Mouse (Mus musculus) brain, embryonic 14.5 days (tissue): ENCODE data around the gene Leo1.

Experiments
- CTCF ChIP-seq: fragments of 200-500 bp; IDR thresholded peaks from 2 replicates; pipeline ENCODE4 v1.5.1; 2012; ENCODE audit warnings: inconsistent platforms, mild to moderate bottlenecking, moderate library complexity, borderline replicate concordance; ENCODE audit not compliant: insufficient read depth, insufficient read length; ENCODE audit errors: extremely low read depth
- POLR2A ChIP-seq: fragments of 200-500 bp; IDR thresholded peaks from 2 replicates; pipeline ENCODE4 v1.6.1; 2012; ENCODE audit warnings: mild to moderate bottlenecking, inconsistent platforms, borderline replicate concordance; ENCODE audit not compliant: poor library complexity, insufficient read depth, insufficient read length, severe bottlenecking; ENCODE audit errors: extremely low read depth

DNA sequence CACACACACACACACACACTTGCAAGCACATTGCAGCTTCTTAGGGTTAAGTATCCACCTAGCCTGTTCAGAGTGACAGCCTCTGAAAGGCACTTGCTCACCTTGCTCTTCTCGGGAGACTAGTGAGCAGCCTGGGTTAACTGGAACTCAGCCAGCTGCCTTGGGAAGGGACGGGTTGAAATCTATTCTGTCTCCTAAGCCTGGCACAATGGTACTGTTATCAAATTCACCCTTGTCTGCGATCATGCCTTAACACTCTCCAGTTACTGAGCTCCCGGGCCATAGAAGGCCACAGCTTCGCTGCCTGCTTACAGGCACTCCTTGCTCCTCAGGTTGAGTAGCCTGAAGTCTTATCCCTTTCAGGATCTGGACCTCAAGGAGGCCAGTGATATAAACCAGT, 40.7 kb upstream of the Leo1 start:
- no peak for TF ChIP-seq CTCF
- TF ChIP-seq POLR2A = no peak
